Mouse (Mus musculus) embryonic fibroblast, embryonic 13.5 days (primary cell): ENCODE measurements around the gene Suclg2.

ENCODE experiments used
- CTCF ChIP-seq: IDR thresholded peaks from 2 replicates; pipeline ENCODE4 v1.5.1; 2011; ENCODE audit warnings: mild to moderate bottlenecking, control low read depth, low read length, moderate library complexity, borderline replicate concordance; ENCODE audit not compliant: insufficient read depth
- POLR2A ChIP-seq: IDR thresholded peaks from 2 replicates; pipeline ENCODE4 v1.6.1; 2011; ENCODE audit warnings: low read depth, mild to moderate bottlenecking, control low read depth, low read length, moderate library complexity

DNA sequence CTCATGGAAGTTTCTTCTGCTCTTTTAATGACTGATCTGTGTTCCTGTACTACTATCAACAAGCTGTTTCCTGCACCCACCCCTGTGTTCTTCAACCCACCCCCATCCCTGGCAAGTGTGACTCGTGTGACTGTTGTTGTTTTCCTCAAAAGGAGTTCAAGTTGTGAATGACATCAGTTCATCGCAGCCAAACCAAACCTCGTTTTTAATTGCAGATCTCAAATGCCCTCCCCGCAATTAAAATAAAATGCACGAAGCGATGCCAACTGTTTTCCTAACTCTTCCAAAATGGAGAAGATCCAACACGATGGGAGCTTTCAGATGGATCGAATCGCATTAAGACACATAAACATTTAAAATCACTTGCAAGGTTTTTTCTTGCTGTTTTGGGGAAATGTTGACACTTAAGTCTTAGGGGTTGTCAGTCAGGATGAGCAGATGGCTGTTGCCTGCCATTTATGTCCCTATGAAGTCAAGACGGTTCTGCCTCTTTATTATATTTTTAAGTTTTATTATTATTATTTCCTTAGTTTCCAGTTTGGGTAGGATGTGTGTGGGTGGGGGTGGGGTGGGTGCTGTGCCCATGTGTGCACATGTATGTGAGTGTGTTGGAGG is 41.1 kb upstream of the Suclg2 start:
- no peak for TF ChIP-seq CTCF
- TF ChIP-seq POLR2A, result no peak
